Mouse (Mus musculus) kidney, postnatal 36 days (tissue): ENCODE measurements around the gene Psmb11.
"Not testable (repeated sequence)": the region's sequence is repeated elsewhere in the genome, so short reads cannot be mapped to it uniquely, and the experiment has no call there.

Experiments
- DNase-seq, 2 experiments: peaks; one replicate each; pipeline ENCODE4 v3.0.0; 2021 to 2022; ENCODE audit warnings: mixed read lengths in 2 of 2

The Psmb11 gene

DNA sequence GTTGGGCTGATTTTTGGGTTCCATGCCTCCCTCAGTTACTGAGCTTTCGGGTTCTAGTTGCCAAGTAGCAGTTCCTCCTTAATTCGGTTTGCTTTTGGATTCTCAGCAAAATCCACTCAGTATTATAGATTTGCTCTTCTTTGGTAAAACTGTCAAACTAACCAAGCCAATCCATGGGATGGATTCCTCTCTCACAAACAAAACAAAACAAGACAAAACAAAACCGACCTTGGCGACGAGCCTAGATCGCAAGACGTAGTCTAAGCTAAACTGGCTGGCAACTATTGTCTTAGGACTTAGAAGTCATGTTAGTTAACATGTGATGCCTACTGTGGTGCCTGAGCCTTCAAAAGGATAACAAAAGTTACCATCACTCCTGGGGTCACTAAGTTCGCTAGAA lies 17.5 kb upstream of the Psmb11 start:
- DNase-seq = no peak

DNA sequence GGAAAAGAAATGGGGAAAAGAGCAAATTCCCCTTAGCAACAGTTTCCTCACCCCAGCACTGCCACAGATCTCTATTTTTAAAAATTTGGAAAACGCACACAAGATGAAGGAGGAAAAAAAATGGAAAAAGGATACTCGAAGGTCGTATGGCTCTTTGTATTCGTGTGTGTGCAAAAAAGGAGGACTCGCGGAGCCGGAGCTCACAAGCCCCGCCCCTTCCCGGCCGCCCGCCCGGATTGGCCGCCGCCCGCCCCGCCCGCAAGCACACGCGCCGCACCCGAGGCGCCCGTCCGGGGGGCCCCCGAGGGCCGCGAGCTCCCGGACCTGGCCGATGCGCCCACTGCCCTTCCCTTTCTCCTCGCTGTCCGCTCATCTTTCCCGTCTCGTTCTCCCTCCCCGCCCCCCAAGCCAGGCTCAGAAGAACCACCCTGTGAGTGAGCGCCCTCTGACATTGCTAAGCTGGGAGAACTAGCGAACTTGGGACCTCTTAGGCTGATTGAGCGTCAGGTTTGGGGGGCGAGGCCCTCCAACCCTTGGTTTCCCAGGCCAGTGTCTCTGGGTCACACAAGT lies 15.4 kb upstream of the Psmb11 start, which contains the start of gene 4931414P19Rik:
4931414P19Rik (minus strand) TSS at position 242 of the 570 bp plus-strand sequence.
- peak; percentile 86 to 95 for DNase-seq

DNA sequence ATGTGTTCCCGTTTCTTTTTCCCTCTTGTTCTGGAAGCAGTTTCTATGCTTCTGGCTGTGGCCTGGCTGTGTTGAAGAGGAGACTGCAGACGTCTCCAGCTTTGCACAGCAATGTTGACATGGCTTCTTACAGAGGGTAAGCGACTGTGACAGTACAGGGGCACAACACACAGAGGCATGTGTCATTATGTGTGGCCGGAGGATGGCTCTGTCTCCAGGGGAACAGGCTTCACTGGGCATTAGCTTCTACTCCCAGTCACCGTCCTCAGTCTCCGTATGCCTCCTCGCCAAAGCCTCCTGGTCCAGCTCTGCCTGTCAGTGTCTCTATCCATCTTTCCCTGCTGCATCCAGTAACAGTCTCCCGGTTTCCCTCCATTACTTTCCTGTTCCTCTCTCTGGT lies 14.0 kb upstream of the Psmb11 start:
- DNase-seq = no peak

DNA sequence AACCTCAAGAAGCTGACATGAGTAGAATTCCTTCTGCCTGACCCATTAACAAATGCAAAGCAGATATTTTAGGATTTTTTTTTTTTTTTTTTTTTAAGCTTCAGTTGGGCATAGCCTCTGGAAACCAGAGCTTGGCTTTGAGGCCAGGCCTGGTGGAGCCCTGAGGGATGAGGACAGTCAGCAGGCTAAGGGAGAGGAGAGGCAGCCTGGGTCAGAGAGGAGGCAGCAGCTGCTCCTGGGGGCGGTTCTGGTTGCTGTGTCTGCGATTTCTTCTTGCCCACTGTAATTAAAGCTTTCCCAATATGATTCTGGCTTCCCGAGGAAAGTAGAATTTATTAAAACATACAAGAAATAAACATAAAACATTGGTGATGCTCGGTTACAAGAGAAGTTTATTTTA lies 12.0 kb upstream of the Psmb11 start:
- no peak for DNase-seq

DNA sequence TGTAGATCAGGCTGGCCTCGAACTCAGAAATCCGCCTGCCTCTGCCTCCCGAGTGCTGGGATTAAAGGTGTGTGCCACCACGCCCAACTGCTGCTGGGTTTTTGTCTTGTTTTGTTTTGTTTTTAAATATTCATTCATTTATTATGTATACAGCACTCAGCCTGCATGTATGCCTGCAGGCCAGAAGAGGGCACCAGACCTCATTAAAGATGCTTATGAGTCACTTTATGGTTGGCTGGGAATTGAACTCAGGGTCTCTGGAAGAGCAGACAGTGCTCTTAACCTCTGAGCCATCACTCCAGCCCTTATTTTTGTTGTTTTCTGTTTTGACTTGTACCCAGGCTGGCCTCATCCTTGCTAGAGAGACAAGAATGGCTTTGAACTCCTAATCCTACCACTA lies 11.3 kb upstream of the Psmb11 start:
- peak in 1 of 2 experiments; percentile 63 for DNase-seq

DNA sequence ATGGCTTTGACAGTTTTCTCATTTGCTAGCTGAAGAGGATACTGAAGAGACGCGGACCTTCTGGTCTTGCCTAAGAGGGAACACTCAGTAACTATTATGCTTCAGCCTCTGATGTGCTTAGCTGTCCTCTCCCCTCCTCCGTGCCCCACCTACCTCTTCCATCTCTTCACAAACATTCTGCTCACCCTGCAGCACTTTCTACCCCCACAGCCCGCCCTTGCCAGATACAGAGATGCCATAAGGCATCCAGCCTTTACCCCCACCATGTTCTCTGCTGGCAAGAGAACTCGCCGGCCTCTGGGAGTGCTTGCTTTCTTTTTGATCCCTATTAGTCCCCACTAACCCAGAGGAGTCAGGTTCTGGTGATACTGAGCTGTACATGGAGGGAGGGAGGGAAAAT lies 10.6 kb upstream of the Psmb11 start:
- DNase-seq = no peak

DNA sequence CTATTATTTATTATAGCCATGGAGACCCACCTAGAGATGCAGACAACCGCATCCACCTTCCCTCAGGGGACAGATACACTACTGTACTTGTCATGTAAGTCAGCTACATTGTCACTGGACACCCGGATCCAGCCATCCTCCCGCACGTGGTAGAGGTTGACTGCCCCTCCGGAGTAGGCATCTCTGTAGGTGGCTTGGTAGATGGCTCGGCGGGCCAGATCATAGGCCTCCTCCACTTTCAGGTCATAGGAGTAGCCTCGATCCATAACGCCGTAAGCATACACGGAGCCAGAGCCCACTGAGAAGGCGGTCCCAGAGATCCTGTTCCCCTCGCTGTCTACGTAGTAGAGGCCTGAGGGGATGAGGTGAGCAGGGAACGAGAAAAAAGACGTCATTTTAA lies 7.1 kb upstream of the Psmb11 start:
- not testable (repeated sequence) for DNase-seq

DNA sequence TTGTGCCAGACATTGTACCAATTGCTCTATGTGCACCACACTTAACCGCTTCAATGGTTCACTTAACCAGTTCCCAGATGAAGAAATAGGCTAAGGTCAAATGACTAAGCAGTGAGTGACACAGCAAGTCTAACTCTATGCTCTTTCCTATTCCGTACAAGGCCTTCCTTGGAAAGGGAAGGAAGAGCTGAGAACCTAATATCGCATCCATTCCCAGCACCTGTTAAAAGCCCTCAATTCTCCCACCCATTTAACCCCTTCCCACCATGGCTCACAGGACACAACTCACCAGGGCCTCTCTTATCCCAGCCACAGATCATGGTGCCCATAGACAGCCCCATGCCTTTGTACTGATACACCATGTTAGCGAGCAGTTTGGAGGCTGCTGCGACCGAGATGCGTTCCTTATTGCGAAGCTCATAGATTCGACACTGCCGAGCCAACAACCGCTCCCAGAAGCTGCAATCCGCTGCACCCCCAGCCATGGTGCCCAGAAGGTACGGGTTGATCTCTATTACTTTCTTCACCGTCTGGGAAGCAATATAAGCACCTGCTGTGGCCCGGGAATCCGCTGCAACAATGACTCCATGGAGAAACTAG lies 4.9 kb upstream of the Psmb11 start:
- no peak for DNase-seq

DNA sequence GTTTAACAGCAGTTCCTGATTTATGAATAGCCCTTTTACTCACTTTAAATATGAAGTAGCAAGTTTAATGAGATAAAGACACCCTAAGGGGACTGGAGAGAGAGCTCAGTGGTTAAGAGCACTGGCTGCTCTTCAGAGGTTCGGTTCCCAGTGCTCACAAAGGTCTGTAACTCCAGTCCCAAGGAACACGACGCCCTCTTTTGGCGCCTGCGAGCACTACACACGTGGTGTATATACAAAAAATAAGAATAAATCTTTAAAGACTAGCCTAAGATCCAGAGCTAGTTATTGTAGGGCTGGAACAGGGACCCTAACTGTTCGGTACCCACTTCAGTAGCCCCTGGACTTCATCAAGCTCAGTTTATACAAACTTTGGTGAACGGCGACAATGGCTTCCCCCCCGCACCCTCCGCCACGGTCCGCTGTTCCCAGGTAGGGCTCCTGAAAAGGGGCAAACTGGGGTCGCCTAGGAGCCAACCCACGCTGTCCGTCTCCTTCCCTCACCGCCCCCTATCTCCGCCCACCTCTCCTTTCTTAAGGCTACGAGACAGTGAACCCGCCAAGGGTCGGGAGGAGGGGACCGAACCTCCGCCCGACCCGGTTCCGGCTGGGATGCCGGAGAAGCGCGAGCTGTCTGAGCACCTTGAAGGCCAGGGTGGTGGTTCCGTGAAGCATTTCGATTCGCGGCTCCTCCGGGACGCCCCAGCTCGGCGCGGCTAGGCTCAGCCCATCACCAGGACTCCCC lies 3.9 kb upstream of the Psmb11 start:
- DNase-seq = peak in 1 of 2 experiments; percentile 34

DNA sequence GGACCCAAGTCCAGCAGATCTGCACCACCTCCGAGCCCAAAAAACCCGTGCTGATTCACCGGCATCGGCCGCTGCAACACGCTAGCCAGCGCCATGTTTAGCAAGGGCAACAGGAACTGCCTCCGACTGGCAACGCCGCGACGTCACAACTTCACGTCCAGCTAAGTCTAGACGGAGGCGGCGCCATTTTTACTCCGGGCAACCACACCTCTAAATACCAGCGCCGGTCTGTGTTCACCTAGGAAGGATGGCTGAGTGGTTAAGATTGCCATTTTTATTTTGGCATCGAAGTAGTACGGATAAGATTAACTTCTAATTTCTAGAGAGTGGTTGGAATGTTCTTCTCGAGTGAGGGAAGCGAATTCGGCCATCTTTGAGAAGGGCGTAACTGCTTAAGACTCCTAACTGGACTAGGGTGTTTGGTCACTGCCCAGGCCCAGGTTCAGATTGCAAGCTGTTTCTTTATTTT lies 3.3 kb upstream of the Psmb11 start, which contains the start of gene Psmb5:
Psmb5 (minus strand) TSS at position 126 of the 469 bp plus-strand sequence.
- DNase-seq = peak; percentile 92

DNA sequence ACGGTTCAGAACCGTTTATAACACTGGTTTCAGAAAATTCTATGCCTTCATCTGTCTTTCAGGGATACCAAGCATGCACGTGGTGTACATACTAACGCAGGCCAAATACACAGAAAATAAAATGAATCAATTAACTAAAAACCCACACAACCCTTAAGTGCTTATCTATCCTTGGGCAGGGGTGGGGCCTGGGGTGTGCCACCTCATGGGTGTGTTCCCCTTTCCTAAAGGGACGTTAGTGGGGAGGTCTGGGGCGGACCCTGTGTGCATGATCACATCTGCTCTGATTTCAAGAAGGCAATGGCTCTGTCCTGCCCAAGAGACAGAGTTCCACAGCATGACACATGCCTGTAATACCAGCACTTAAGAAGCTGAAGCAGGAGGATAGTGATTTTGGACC lies 2.1 kb downstream of the Psmb11 start:
- no peak for DNase-seq

DNA sequence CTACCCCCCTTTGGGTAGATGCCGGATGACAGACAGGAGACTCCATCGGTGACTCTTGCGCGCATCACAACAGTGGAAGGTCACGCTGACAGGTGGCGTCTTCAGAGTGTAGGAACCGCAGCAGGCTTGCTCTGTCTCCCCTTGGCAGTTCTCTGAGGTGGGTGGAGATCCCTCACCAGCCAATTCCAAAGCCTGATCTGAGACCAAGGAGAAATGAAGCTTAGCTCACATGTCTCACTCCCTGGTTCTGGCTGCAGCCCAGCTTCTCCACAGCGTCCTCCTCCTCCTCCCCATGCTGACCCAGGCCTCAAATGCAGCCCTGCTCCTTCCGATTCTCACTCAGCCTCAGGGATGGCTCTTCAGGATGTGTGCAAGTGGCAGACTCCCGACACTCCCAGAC lies 3.7 kb downstream of the Psmb11 start:
- no peak for DNase-seq

DNA sequence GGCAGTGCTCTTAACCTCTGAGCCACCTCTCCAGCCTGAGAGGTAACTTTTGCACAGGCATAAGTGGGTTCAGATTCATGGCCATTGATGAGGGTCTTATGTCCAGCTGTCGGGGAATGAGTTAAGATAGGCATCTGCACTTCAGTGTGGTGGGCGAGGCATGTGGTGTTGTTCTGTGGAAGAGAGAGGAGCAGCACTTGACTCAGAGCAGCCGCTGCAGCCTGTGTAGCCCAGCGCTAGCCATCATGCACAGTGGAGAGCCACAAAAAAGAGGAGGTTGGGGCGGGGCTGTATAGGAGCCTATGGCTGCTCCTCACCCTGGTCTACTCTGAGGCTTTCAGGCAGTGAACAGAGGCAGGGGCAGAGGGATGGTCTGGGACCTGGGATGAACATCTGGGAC lies 6.9 kb downstream of the Psmb11 start:
- no peak for DNase-seq

DNA sequence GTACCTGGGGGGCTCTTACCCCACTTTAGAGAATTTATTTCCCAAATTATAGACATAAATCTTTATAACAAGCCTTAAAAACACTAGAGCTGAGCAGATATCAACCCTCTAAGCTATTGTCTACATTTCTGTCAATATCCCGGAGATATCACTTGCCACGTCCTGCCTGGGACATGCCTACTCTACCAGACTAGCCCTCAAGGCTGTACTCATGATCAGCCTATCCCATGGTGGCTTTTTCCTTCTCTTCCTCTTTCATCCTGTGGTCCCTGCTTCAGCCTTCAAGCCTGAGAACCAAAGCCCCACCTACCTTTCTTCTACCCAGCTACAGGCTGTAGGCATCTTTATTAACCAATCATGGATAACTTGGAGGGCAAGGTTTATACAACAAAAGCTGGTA lies 8.6 kb downstream of the Psmb11 start:
- DNase-seq = no peak

DNA sequence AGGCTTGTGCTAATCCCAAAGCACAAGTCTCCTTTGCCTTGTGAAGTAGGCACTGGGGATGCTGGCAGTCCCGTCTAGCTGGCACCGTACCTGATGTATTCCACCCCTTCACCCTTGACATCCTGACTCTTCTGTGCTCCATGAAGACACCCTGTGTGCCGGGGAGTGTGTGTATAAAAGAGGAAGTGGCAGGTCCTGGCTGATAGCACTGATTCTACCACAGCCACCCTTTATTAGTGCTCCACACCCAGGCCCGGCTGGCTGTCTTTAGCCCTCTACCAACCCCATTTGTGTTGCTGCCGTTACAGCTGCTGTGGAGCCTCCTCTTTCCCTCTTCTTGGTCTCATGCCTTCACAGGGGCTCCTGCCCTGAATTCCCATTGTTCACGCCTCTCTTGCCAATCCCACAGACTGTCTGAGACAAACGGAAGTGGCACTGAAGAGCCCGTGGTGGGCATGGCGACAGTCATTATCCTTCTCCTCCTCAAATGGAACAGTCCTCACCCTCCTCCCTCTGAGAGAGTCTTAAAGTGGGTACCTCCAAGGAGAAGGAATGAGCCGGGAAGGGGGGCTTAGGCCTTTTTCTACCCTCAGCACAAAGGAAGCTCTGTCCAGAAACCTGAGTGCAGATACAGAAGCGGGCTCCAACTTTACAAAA lies 9.5 kb downstream of the Psmb11 start:
- no peak for DNase-seq

DNA sequence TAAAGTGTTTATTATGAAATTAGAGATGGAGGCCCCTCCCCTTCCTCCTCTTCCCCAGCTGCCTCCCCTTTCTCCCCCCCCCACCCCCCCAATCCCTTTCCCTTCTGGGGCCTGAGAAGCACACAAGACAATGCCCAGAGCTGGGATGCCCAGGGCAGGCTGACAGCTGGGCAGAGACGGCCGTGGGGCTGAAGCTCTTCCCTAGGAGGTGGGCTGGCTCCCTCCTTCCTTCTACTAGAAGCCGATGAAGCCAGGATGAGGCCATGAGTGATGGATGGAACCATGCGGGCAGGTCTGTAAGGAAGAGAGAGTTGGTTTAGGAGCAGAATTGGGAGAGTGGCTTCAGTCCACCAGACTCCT lies 10.0 kb downstream of the Psmb11 start:
- no peak for DNase-seq

DNA sequence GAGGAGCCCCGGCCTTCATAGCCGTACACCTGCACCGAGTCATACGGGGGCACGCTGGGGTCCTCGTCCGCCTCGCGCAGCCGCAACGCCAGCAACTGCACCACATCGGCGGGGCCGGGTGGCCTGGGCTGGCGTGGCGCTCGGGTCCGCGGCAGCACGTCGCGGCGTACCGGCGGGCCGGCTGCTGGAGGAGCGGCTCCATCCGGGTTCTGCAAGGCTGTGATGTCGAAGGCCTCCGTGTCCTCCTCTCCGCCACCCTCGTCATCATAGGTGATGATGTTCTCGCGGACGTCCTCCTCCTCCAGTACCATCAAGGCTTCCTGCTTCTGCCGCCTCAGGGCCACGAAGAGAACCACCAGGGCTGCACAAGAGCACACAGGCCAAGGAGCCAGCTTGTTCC lies 11.0 kb downstream of the Psmb11 start:
- no peak for DNase-seq

DNA sequence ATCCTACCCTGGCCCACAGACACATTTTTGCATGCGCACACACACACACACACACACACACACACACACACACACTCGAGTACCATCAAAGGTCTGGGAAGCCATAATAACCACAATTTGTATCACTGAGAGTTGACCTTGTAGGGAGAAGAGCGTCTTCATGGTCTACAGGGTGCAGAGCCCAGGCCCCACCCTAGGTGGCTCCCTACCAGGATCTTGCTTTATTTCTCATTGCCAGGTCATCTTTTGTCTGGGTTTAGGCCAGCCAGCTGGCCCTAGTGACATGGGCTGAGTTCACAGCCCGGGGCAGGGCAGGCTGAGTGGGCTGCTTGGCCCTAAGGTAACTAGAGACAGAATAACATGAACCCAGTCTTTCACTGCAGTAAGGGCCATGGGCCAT lies 12.9 kb downstream of the Psmb11 start:
- peak in 1 of 2 experiments; percentile 47 for DNase-seq

DNA sequence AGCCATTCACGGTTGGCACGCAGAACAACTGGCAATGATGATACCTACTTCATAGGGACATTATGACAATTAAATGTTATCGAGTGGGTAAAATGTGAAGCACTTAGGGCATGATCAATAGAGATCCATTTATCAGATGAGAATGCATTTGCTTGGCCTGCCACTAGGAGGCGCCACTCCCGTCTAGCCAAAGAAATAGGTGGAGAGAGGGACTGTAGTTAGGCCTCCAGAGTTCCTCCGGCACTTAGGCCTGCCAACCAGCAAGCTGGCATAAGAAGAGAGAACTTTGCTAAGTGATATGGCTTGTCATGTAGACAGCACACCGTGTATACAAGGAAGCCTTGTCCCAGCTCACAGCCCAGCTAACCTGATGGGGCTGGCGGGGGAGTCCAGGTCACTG lies 15.7 kb downstream of the Psmb11 start:
- DNase-seq = peak; percentile 32 to 77

DNA sequence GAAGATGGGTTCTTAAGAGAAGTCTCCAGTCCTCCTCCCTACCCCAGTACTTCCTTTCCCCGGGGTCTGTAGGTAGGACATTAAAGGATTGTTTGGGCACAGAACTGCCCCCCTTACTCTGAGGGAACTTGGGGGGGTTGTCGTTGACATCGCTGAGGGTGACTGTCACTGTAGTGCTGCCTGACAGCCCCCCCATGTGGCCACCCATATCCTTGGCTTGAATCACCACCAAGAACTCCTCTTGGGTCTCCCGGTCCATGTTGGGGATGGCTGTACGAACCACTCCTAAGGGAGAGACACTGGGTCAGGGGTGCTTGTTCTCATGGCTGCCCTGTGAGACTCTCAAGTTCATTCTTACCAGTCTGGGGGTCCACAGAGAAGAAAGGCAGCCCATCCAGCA lies 17.0 kb downstream of the Psmb11 start:
- no peak for DNase-seq

DNA sequence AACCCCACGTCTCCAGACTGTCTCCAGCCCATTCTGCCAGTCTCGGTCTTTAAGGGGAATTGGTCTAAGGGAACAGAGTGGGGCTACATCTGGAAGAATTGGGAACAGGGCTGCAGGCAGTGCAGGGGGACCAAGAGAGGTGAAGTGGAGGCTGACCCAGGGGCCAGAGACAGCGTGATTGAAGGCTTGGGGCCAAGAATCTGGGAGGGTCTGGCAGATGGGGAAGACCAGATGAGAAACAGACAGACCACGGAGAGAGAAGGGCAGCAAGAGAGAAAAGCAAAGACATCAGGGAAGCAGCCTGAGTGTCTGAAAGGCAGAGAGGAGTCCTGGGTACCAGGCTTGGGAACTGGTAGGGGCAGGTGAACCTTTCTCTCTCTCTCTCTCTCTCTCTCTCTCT lies 18.9 kb downstream of the Psmb11 start:
- DNase-seq = no peak

DNA sequence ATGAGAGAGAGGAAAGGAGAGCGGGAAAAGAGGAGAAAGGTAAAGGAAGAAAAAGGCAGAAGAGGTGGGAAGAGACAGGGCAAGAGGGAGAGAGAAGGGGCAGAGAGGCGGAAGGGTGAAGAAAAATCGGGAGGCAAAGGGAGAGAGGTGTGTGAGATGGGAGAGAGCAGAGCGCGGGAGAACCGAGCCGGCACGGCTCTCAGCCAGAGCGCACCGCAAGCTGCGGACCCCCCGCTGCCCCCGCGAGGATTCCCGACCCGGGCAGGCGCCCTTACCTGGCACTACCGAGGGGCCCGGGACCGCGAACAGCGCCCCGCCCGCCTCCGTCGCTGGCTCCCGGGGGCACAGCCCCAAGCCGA lies 19.7 kb downstream of the Psmb11 start, which contains the start of gene Gm17606:
Gm17606 (plus strand) TSS at position 7 of the 359 bp plus-strand sequence.
- DNase-seq = no peak

DNA sequence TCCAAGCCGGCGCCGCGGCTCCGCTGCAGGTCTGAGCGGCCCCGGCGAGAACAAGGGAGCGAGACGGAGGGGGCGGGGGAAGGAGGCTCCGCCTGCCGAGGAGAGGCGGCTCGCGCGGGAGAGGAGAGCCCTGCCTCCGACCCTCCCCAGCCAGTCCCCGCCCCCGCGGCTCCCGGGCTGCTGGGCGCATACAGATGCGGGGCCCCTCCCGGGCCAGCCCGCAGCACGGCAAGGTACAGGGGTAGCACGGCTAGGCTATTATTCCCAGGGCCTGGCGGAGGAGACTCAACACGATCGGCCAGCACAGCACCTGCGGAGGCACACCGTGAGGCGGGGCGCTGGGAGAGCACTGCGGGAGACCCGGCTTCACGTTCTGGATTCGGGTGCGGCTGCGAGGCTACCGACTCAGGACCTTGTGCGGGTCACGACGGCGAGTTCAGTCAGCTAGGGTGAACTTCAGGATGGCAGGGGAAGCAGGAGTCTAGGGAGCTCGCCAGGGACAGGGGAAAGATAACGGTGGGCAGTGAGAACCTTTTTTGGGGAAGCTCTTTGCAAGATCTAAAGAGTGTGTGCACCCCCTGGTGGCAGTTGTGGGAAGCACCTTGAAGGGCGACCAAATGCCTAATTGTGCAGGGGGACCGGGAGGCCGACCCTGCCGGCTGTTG lies 20.2 kb downstream of the Psmb11 start, which contains the start of gene Cdh24:
Cdh24 (minus strand) TSS at position 60 of the 665 bp plus-strand sequence.
- peak; percentile 91 to 95 for DNase-seq
